Mouse (Mus musculus) ES-Bruce4 (cell line): ENCODE data around the gene Cradd.

Experiments used
- EP300 ChIP-seq: IDR thresholded peaks from 2 replicates; pipeline ENCODE4 v1.6.1; 2011; ENCODE audit warnings: low read depth, low read length; ENCODE audit not compliant: insufficient read depth
- POLR2A ChIP-seq: IDR thresholded peaks from one replicate; pipeline ENCODE4 v1.8.1; 2011; ENCODE audit warnings: low read length; ENCODE audit not compliant: insufficient read depth

DNA sequence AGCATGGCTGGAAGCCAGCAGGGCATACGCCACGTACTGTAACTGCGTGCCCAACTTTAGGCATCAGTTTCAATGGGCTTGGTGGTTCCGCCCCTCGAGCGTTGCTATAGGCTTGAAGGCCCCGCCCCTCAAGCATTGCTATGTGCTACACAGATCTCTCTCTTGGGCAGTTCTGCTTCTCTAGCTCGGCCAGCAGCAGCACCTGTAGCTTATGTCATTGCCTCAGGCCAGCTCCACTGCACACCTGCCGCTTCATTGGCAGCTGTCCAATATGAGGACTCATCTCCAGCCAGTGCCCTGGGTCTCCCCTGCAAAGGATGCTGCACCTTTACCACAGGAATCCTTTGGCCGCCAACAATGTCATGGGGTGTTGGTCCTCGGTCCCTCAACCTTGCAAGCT is 45.8 kb downstream of the Cradd start:
- TF ChIP-seq POLR2A = no peak
- no peak for TF ChIP-seq EP300
